Mouse (Mus musculus): ENCODE results near the gene Syt2. TPM values are rescaled to one million over a fixed set of nuclear protein-coding genes. Genes with fewer than 3 reads are reported as not detected.

Syt2 gene
- total RNA-seq, 4 experiments from 2014 or later, result 60.7 to 89.7 (median 76.4) TPM

Small RNA genes within 50 kb of the gene (microRNA-seq; reads per million reads assigned to microRNA genes)
- 0 reads per million in 2 experiments for gene Gm22232

Other genes starting within 250 kb of the Syt2 start
- 10 to 100 TPM; 22.7 to 30.1 (median 25.8) TPM for gene Cyb5r1, start 241.1 kb upstream of the Syt2 start, total RNA-seq (2022)
- 10 to 100 TPM; 55.4 to 62.1 (median 57.5) TPM for gene Adipor1, start 231.3 kb upstream of the Syt2 start, total RNA-seq (2022)
- 10 to 100 TPM; 35.5 to 39.8 (median 36.9) TPM for gene Klhl12, start 191.1 kb upstream of the Syt2 start, total RNA-seq (2022)
- 10 to 100 TPM; 22.6 to 25.0 (median 23.0) TPM for gene Rabif, start 152.0 kb upstream of the Syt2 start, total RNA-seq (2022)
- not detected for gene Mgat4e, start 97.0 kb upstream of the Syt2 start, total RNA-seq (2022)
- gene Kdm5b, start 86.5 kb upstream of the Syt2 start, total RNA-seq (2022), result 10 to 100 TPM; 61.2 to 67.6 (median 63.5) TPM